Mouse (Mus musculus): ENCODE measurements around the gene Extl1.
"Not testable (repeated sequence)": the region's sequence is repeated elsewhere in the genome, so short reads cannot be mapped to it uniquely, and the experiment has no call there.

The Extl1 gene

GRCm38 (mm10) chr4:134351329-134352260, 32.1 kb downstream of the Extl1 start:
- no peak for DNase-seq (ENCODE audit: low spot score in 2 of 2)

GRCm38 (mm10) chr4:134350641-134351040, 33.0 kb downstream of the Extl1 start:
- no peak for DNase-seq (ENCODE audit: low spot score in 2 of 2)

GRCm38 (mm10) chr4:134349829-134350228, 33.8 kb downstream of the Extl1 start:
- DNase-seq (ENCODE audit: low spot score in 2 of 2): no peak

GRCm38 (mm10) chr4:134348545-134348944, 35.1 kb downstream of the Extl1 start:
- DNase-seq (ENCODE audit: low spot score in 2 of 2): no peak

- no peak for DNase-seq (ENCODE audit: low spot score in 2 of 2)
Measured at GRCm38 (mm10) chr4:134348078-134348477, 35.6 kb downstream of the Extl1 start.

GRCm38 (mm10) chr4:134345802-134346201, 37.8 kb downstream of the Extl1 start:
- DNase-seq (ENCODE audit: low spot score in 2 of 2): no peak

GRCm38 (mm10) chr4:134344620-134345019, 39.0 kb downstream of the Extl1 start:
- DNase-seq (ENCODE audit: low spot score in 2 of 2): no peak

GRCm38 (mm10) chr4:134343071-134344031, 40.3 kb downstream of the Extl1 start, which contains the start of gene Slc30a2:
Gene Slc30a2, plus strand, starts transcription at chr4:134343181.
- no peak for DNase-seq (ENCODE audit: low spot score in 2 of 2)

- no peak for DNase-seq (ENCODE audit: low spot score in 2 of 2)
Measured at GRCm38 (mm10) chr4:134342213-134342779, 41.4 kb downstream of the Extl1 start.

GRCm38 (mm10) chr4:134341231-134341630, 42.4 kb downstream of the Extl1 start:
- DNase-seq (ENCODE audit: low spot score in 2 of 2): not testable (repeated sequence)

- no peak for DNase-seq (ENCODE audit: low spot score in 2 of 2)
Measured at GRCm38 (mm10) chr4:134330281-134330680, 53.4 kb downstream of the Extl1 start.

- no peak for DNase-seq (ENCODE audit: low spot score in 2 of 2)
Measured at GRCm38 (mm10) chr4:134328832-134329231, 54.8 kb downstream of the Extl1 start.

GRCm38 (mm10) chr4:134328151-134328550, 55.5 kb downstream of the Extl1 start:
- DNase-seq (ENCODE audit: low spot score in 2 of 2): no peak

- DNase-seq (ENCODE audit: low spot score in 2 of 2): no peak
Measured at GRCm38 (mm10) chr4:134326859-134327530, 56.7 kb downstream of the Extl1 start.

- no peak for DNase-seq (ENCODE audit: low spot score in 2 of 2)
Measured at GRCm38 (mm10) chr4:134324655-134325054, 59.0 kb downstream of the Extl1 start.

- no peak for DNase-seq (ENCODE audit: low spot score in 2 of 2)
Measured at GRCm38 (mm10) chr4:134321524-134321923, 62.1 kb downstream of the Extl1 start.

- no peak for DNase-seq (ENCODE audit: low spot score in 2 of 2)
Measured at GRCm38 (mm10) chr4:134319674-134320073, 64.0 kb downstream of the Extl1 start.

- no peak for DNase-seq (ENCODE audit: low spot score in 2 of 2)
Measured at GRCm38 (mm10) chr4:134319074-134319473, 64.6 kb downstream of the Extl1 start.

GRCm38 (mm10) chr4:134316390-134316789, 67.3 kb downstream of the Extl1 start:
- DNase-seq (ENCODE audit: low spot score in 2 of 2): no peak

- DNase-seq (ENCODE audit: low spot score in 2 of 2): no peak
Measured at GRCm38 (mm10) chr4:134315470-134315869, 68.2 kb downstream of the Extl1 start.

GRCm38 (mm10) chr4:134314876-134315275, 68.8 kb downstream of the Extl1 start, which contains the start of gene Trim63:
Gene Trim63, plus strand, starts transcription at chr4:134315120.
- no peak for DNase-seq (ENCODE audit: low spot score in 2 of 2)
